Mouse (Mus musculus) kidney, adult 2 months (tissue): ENCODE results near the gene Vars. TPM values are rescaled to one million over a fixed set of nuclear protein-coding genes. Genes with fewer than 3 reads are reported as not detected.

Experiments used
- DNase-seq: peaks from one replicate; pipeline ENCODE4 v3.0.0; 2021
- H3K27ac ChIP-seq: fragments of 200-500 bp; 2 replicates; pipeline ENCODE4 v1.5.1; 2012; ENCODE audit warnings: low read depth, low read length, control low read depth, inconsistent platforms; ENCODE audit not compliant: insufficient read depth
- H3K27me3 ChIP-seq: fragments of 200-500 bp; replicated peaks from 2 replicates; pipeline ENCODE4 v1.6.1; 2012; ENCODE audit warnings: mild to moderate bottlenecking, moderate library complexity, low read length, inconsistent platforms; ENCODE audit not compliant: control insufficient read depth, insufficient read depth
- H3K36me3 ChIP-seq: fragments of 200-500 bp; 2 replicates; pipeline ENCODE4 v1.6.1; 2012; ENCODE audit warnings: mild to moderate bottlenecking, moderate library complexity, low read length, inconsistent platforms; ENCODE audit not compliant: control insufficient read depth, insufficient read depth
- H3K4me1 ChIP-seq: fragments of 200-500 bp; 2 replicates; pipeline ENCODE4 v1.6.1; 2011; ENCODE audit warnings: low read length; ENCODE audit not compliant: control insufficient read depth, insufficient read depth
- H3K4me3 ChIP-seq: fragments of 200-500 bp; 2 replicates; pipeline ENCODE4 v1.5.1; 2011; ENCODE audit warnings: mild to moderate bottlenecking, low read depth, low read length, control low read depth; ENCODE audit not compliant: insufficient read depth
- CTCF ChIP-seq: fragments of 200-500 bp; conservative IDR thresholded peaks from 2 replicates; pipeline ENCODE4 v1.5.1; 2011; ENCODE audit warnings: low read depth, mild to moderate bottlenecking, control low read depth, low read length, moderate library complexity, mixed read lengths; ENCODE audit not compliant: insufficient read depth, insufficient read length
- POLR2A ChIP-seq: fragments of 200-500 bp; IDR thresholded peaks from one replicate; pipeline ENCODE4 v1.6.1; 2011; ENCODE audit warnings: low read depth, low read length, control low read depth
- WGBS: fragments of 180-500 bp; shearing (Covaris S2); methylation state at CpG from one replicate; pipeline ENCODE4 v1.1.7; 2018; 5-methylcytosine and 5-hydroxymethylcytosine counted together
- polyA plus RNA-seq: library from polyadenylated mRNA; depleted of rRNA; stranded (reverse); fragments of >200 nt; gene quantifications from 2 replicates; pipeline ENCODE4 v1.2.3, GENCODE M21; 2012; rRNA removed

Vars gene
- polyA plus RNA-seq, 1 experiment: 52.5 TPM

- DNase-seq: peak; percentile 83
- Histone ChIP-seq H3K4me3 (peak within 1 kb of the TSS; percentile 47), H3K27me3 (no peaks in the 10 kb centered on the region), H3K27ac (peak within 1 kb of the TSS; percentile 65), H3K4me1 (no peaks in the 10 kb centered on the region; the same call in 1 of the 2 replicates), H3K36me3 (no peaks in the 10 kb centered on the region)
- WGBS: 9% methylated on average over 48 of the region's 48 CpGs
- TF ChIP-seq POLR2A (no peak), CTCF (no peak)
Measured at GRCm38 (mm10) chr17:35064951-35065947, 64.5 kb downstream of the Vars start, which contains the start of gene Ly6g6c. Gene Ly6g6c (plus strand): TSS chr17:35065388.

Other genes with a start within 250 kb of the Vars start
- gene Cyp21a1, start 196.4 kb upstream of the Vars start, polyA plus RNA-seq: 0.23 and 29.2 TPM in 2 replicates
- 35.7 and 36.7 TPM in 2 replicates for gene Stk19, start 164.0 kb upstream of the Vars start, polyA plus RNA-seq
- gene Dxo, start 164.0 kb upstream of the Vars start, polyA plus RNA-seq: 52.6 and 59.2 TPM in 2 replicates
- gene Skiv2l, start 150.8 kb upstream of the Vars start, polyA plus RNA-seq: 58.2 and 69.5 TPM in 2 replicates
- 24.2 and 26.2 TPM in 2 replicates for gene Nelfe, start 150.6 kb upstream of the Vars start, polyA plus RNA-seq
- 191 and 199 TPM in 2 replicates for gene Cfb, start 138.5 kb upstream of the Vars start, polyA plus RNA-seq
- gene Zbtb12, start 121.5 kb upstream of the Vars start, polyA plus RNA-seq: 9.4 and 10.8 TPM in 2 replicates
- 0.05 TPM in 1 of 2 replicates, not detected in the other for gene Gm20547, start 118.9 kb upstream of the Vars start, polyA plus RNA-seq
- 62.9 and 73.4 TPM in 2 replicates for gene C2, start 102.7 kb upstream of the Vars start, polyA plus RNA-seq
- gene Ehmt2, start 102.5 kb upstream of the Vars start, polyA plus RNA-seq: 134 and 169 TPM in 2 replicates
- gene Slc44a4, start 86.5 kb upstream of the Vars start, polyA plus RNA-seq: 73.5 and 88.1 TPM in 2 replicates
- gene Neu1, start 69.7 kb upstream of the Vars start, polyA plus RNA-seq: 448 and 498 TPM in 2 replicates
- 38.8 and 56.5 TPM in 2 replicates for gene Hspa1b, start 41.7 kb upstream of the Vars start, polyA plus RNA-seq
- gene Gm20481, start 31.1 kb upstream of the Vars start, polyA plus RNA-seq: not detected in 2 replicates
- 23.4 and 31.5 TPM in 2 replicates for gene Hspa1a, start 28.8 kb upstream of the Vars start, polyA plus RNA-seq
- 0.33 and 0.58 TPM in 2 replicates for gene Hspa1l, start 28.3 kb upstream of the Vars start, polyA plus RNA-seq
- gene Lsm2, start 19.1 kb upstream of the Vars start, polyA plus RNA-seq: 70.2 and 88.2 TPM in 2 replicates
- 0.80 and 0.89 TPM in 2 replicates for gene Vwa7, start 15.6 kb downstream of the Vars start, polyA plus RNA-seq
- gene Sapcd1, start 27.0 kb downstream of the Vars start, polyA plus RNA-seq: 0.69 and 0.77 TPM in 2 replicates
- gene Msh5, start 45.8 kb downstream of the Vars start, polyA plus RNA-seq: 1.6 and 2.4 TPM in 2 replicates
- 105 and 117 TPM in 2 replicates for gene Clic1, start 49.0 kb downstream of the Vars start, polyA plus RNA-seq
- 37.7 and 41.0 TPM in 2 replicates for gene Ddah2, start 58.0 kb downstream of the Vars start, polyA plus RNA-seq
- 0.13 and 0.16 TPM in 2 replicates for gene Ly6g6c, start 64.4 kb downstream of the Vars start, polyA plus RNA-seq
- gene Mpig6b, start 65.2 kb downstream of the Vars start, polyA plus RNA-seq: 0.46 and 0.66 TPM in 2 replicates
- gene Ly6g6e, start 75.9 kb downstream of the Vars start, polyA plus RNA-seq: 2.1 and 2.5 TPM in 2 replicates
- 8.1 and 8.9 TPM in 2 replicates for gene Ly6g6d, start 77.1 kb downstream of the Vars start, polyA plus RNA-seq
- not detected in 2 replicates for gene Ly6g6f, start 84.6 kb downstream of the Vars start, polyA plus RNA-seq
- gene Abhd16a, start 88.3 kb downstream of the Vars start, polyA plus RNA-seq: 156 and 217 TPM in 2 replicates
- gene Ly6g5c, start 107.3 kb downstream of the Vars start, polyA plus RNA-seq: not detected in 2 replicates
- 0.81 and 1.0 TPM in 2 replicates for gene Ly6g5b, start 114.4 kb downstream of the Vars start, polyA plus RNA-seq
- gene Gpank1, start 120.5 kb downstream of the Vars start, polyA plus RNA-seq: 15.1 and 15.5 TPM in 2 replicates
- gene Csnk2b, start 121.1 kb downstream of the Vars start, polyA plus RNA-seq: 434 and 474 TPM in 2 replicates
- 10.7 and 12.9 TPM in 2 replicates for gene D17H6S53E, start 125.4 kb downstream of the Vars start, polyA plus RNA-seq
- gene Apom, start 131.1 kb downstream of the Vars start, polyA plus RNA-seq: 138 and 157 TPM in 2 replicates
- gene Bag6, start 134.2 kb downstream of the Vars start, polyA plus RNA-seq: 145 and 160 TPM in 2 replicates
- 237 and 272 TPM in 2 replicates for gene Prrc2a, start 163.9 kb downstream of the Vars start, polyA plus RNA-seq
- 0.65 and 2.6 TPM in 2 replicates for gene Aif1, start 175.1 kb downstream of the Vars start, polyA plus RNA-seq
- gene Lst1, start 187.5 kb downstream of the Vars start, polyA plus RNA-seq: 9.4 and 17.7 TPM in 2 replicates
- gene Ltb, start 193.5 kb downstream of the Vars start, polyA plus RNA-seq: 2.5 and 20.9 TPM in 2 replicates
- gene Tnf, start 201.0 kb downstream of the Vars start, polyA plus RNA-seq: 0.64 and 0.94 TPM in 2 replicates
- 0.08 and 1.1 TPM in 2 replicates for gene Lta, start 204.4 kb downstream of the Vars start, polyA plus RNA-seq
- gene Gm16181, start 219.8 kb downstream of the Vars start, polyA plus RNA-seq: not detected in 2 replicates
- gene Atp6v1g2, start 232.7 kb downstream of the Vars start, polyA plus RNA-seq: 6.6 and 6.7 TPM in 2 replicates
- 11.5 and 11.7 TPM in 2 replicates for gene Nfkbil1, start 234.8 kb downstream of the Vars start, polyA plus RNA-seq
- 203 and 206 TPM in 2 replicates for gene Ddx39b, start 240.8 kb downstream of the Vars start, polyA plus RNA-seq